Mouse (Mus musculus): ENCODE data around the gene Dhx57.

Dhx57 gene

GRCm38 (mm10) chr17:80193075-80193474 lies 97.2 kb downstream of the Dhx57 start:
- no peak for DNase-seq (ENCODE audit: low spot score)

Measured in ovary, postnatal 10 days (tissue).